Mouse (Mus musculus): ENCODE measurements around the gene Best1.
"Not testable (repeated sequence)": the region's sequence is repeated elsewhere in the genome, so short reads cannot be mapped to it uniquely, and the experiment has no call there.

Gene Best1

DNA sequence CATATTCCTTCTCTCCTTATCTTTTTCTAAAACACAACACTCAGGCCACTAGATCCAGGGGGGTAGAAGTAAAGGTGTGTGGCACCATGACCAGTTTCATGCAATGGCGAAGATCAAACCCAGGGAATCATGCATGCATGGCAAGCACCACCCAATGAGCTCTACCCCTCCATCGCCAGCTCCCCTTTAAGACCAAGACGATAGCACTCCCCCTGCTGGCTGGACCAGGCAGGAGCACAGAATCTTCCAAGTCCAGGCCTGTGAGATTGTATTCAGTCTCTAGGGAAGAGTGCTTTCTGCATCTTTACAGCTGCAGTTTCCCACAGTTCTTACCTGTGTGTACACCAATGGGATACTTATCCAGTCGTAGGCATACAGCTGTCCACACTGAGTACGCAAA is 10.1 kb downstream of the Best1 start:
- peak; percentile 77 for DNase-seq (ENCODE audit: low spot score)

GRCm38 (mm10) chr19:9989884-9990256 is 11.6 kb downstream of the Best1 start:
- no peak for DNase-seq (ENCODE audit: low spot score)

DNA sequence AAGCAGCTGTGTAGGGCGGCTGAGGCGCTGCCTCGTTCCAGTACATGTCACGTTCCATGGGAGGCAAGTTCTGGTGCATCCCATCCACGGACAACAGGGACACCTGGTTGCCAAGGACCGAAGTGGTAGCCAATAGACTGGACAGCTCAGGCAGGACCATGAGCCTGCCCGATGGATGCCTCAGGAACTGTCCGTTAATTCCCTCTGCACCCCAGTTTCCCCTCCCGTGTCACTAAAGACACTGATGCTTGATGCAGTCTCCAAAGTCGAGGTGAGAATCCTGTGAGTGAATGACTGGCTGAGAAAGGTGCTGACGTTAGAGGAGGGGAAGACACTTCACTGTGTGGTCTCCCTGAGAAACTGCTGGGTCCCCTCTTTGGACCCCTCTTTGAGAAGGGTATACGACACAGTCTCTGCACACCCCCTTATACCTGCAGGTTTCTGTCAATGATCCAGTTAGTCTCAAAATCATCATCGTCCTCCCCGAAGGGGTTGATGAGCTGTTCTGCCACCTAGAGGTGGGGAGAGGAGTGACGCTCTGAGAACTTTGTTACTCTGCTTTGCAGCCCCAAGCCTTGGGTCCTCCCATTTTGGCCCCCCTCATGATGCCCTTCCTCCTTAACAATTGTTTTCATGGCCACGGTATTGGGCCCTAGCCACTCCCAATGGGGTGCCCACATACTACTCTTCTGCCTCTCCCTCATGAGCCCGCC is 12.1 kb downstream of the Best1 start:
- DNase-seq (ENCODE audit: low spot score) = peak; percentile 27

- DNase-seq (ENCODE audit: low spot score) = no peak
Measured at GRCm38 (mm10) chr19:9987593-9987992, 13.8 kb downstream of the Best1 start.

DNA sequence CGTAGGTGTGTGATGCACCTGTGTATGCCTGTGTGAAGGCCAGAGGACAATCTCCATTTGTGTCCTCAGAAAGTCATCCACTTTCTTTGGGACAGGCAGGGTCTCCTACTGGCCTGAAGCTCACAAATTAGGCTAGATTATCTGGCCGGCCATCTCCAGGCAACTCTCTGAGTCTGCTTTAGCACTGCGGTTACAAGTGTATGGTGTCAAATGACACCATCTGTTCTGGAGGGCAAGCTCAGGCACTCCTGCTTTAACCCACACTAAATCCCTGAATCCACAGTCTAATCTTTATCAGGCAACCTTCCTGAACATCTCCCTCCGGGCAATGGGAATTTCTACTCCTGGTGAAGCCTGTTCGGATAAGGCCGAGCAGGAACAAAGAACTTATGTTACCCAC is 14.2 kb downstream of the Best1 start:
- DNase-seq (ENCODE audit: low spot score) = no peak

GRCm38 (mm10) chr19:9985900-9986421 is 15.5 kb downstream of the Best1 start:
- DNase-seq (ENCODE audit: low spot score) = no peak

- no peak for DNase-seq (ENCODE audit: low spot score)
Measured at GRCm38 (mm10) chr19:9985190-9985899, 16.1 kb downstream of the Best1 start.

- DNase-seq (ENCODE audit: low spot score) = no peak
Measured at GRCm38 (mm10) chr19:9984111-9985055, 17.1 kb downstream of the Best1 start.

DNA sequence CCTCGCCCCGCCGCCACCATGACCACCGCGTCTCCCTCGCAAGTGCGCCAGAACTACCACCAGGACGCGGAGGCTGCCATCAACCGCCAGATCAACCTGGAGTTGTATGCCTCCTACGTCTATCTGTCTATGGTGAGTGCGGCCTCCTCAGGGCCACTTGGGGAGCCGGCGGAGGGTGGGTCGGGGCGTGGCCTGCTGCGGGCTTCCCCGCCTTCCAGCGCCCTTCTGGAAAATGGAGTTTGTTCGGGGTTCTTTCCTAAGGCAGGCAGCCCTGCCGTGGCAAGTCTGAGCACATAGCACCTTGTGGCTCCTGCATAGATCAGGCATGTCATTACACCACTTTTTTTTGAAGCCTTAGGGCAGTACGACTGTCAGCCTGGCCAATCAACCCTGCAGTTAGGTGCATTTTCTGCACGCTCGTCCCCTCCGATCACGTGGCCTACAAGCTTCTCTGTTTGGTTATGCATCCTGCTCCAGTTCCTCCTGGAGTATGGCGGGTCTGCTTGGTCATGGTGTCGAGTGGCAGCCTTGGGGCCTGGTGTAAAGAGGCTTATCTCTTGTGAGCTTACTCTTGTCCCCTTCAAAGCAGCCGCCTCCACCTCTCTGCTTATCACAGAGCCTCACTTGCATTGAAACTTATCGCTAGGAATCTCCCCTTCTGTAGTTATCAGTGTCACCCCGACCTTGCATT is 18.4 kb downstream of the Best1 start:
- peak; percentile 71 for DNase-seq (ENCODE audit: low spot score)

DNA sequence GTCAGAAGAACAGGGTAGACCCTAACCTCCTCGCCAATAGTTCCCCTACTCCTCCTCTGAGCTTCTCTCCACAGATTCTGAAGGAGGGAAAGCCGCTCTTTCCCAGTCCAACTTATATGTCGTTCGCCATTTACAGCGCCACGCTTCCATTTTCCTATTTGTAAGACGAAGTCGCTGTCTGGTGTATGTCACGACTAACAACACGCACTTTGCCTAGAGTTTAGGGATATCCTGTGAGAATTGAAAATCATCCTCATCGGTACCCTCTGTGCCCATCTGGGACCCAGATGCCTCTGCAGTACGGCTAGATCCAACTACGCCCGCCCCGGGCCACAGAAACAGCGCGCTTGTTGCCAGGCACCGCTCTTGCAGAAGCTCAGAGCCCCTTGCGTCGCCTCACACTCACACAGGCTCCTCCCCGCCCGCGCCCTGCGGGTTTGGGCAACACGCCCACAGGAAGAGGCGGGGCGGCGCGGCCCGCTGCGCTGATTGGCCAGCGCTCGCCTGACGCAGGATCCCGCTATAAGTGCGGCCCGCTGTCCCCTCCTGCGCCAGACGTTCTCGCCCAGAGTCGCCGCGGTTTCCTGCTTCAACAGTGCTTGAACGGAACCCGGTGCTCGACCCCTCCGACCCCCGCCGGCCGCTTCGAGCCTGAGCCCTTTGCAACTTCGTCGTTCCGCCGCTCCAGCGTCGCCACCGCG is 19.1 kb downstream of the Best1 start:
- DNase-seq (ENCODE audit: low spot score) = peak; percentile 98

- DNase-seq (ENCODE audit: low spot score) = no peak
Measured at GRCm38 (mm10) chr19:9981621-9982020, 19.8 kb downstream of the Best1 start.

GRCm38 (mm10) chr19:9980258-9980657 is 21.2 kb downstream of the Best1 start, which contains the start of gene Fth1:
Fth1 (plus strand) TSS chr19:9980598.
- no peak for DNase-seq (ENCODE audit: low spot score)

- DNase-seq (ENCODE audit: low spot score) = no peak
Measured at GRCm38 (mm10) chr19:9979156-9979555, 22.3 kb downstream of the Best1 start.

- peak; percentile 83 for DNase-seq (ENCODE audit: low spot score)
Measured at GRCm38 (mm10) chr19:9978431-9978951, 22.9 kb downstream of the Best1 start.

DNA sequence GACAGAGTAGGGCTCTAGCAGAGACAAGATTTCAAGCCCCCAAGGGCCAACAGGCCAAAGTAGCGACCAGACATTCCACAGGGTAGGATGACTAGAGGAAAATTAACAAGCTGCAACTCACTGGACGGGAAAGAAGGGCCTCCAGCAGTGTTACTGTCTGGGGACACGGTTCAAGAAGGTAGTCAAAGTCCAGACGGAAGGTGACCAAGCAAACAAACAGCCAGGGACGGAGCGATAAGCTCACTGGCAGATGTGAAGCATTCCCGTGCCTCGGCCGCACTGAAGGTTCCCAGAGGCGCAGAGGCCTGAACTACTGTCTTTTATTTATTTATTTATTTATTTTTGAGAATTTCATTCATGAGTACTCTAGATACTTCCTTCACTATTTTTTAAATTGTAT is 24.3 kb downstream of the Best1 start:
- no peak for DNase-seq (ENCODE audit: low spot score)

DNA sequence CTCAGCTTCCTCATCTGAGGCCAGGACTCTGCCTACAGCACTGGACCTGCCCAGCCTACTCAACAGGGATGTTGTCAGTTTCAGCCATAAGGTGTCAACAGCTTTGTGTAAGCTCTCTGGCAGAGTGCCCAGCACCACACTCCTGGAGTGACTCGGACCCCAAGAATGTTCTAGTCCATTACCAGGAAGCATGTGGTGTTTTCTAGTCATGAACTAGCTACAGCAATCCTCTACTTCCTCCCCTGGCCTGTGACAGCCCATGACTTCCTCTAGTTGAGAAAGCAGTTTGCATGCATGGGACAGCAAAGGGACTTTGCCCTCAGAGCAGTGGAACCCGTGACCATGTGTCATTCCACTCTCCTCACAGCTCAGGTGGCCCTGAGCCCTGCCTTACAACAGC is 26.6 kb downstream of the Best1 start:
- DNase-seq (ENCODE audit: low spot score) = not testable (repeated sequence)

GRCm38 (mm10) chr19:9968081-9968787 is 33.2 kb downstream of the Best1 start:
- no peak for DNase-seq (ENCODE audit: low spot score)

DNA sequence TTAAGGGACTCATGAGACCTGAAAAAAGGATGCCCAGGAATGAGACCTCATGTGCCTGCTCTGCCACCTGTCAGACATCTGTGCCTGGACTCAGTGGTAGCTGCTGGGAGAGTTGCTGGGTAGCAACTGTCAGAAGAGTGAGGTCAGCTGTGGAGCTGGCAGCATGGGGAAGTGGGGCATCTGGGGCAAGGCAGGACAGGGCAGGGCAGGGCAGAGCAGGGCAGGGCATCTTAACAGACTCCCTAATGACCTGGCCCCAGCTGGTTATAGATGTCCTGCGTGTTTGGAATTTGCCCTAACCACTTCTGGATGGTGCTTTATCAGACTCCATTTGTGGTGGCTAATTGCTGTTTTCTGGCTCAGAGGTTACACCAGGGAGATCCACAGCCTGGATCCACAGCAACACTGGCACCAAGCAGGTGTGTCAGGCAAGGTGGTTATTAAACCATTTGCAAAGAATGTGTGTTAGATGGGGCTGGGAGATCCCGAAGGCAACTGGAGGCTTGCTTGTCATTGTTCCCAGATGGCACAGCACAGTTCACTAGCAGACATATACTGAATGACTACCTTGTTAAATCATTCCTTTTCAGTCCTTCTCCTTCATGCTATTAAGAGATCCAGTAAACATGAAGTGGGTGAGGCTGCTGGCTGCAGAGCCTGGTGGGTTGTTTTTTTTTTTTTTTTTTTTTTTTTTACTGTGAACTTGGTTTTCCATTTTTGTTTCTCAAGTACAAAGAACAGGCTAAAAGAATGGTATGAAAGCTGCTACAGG is 35.2 kb downstream of the Best1 start:
- DNase-seq (ENCODE audit: low spot score) = no peak

DNA sequence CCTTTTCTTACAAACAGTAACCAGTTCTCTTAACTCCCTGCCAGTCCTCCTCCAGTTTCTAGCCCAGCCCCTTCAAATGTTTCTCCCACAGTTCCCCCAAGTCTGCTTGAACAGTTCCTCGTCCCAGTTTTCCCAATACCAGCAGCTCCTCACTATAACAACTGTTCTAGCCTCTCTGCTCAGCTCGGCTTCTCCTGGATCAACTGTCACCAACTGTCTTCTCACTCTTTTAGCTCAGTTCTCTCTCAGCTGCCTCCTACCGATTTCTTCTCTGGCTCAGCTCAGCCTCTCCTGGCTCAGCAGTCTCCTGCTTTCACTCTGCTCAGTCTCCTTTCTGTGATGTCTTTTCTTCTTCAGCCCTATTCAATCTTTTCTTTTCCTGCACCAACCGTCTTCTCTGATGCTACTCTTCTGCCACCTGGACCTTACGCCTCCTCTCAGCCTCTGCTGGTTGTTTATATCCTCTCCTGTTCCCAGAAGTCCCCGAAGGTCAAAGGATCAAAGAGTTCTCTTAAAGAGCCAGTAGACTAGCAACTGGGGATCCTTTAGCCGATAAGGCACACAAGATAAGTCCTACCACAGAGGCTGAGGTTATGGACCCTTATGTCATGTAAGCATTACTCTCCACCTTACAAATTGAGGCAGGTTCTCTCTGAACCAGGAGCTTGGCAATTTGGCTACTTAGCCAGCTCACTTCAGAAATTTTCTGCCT is 37.1 kb downstream of the Best1 start:
- DNase-seq (ENCODE audit: low spot score) = no peak
